Mouse (Mus musculus): ENCODE results near the gene Azi2.

Gene Azi2

DNA sequence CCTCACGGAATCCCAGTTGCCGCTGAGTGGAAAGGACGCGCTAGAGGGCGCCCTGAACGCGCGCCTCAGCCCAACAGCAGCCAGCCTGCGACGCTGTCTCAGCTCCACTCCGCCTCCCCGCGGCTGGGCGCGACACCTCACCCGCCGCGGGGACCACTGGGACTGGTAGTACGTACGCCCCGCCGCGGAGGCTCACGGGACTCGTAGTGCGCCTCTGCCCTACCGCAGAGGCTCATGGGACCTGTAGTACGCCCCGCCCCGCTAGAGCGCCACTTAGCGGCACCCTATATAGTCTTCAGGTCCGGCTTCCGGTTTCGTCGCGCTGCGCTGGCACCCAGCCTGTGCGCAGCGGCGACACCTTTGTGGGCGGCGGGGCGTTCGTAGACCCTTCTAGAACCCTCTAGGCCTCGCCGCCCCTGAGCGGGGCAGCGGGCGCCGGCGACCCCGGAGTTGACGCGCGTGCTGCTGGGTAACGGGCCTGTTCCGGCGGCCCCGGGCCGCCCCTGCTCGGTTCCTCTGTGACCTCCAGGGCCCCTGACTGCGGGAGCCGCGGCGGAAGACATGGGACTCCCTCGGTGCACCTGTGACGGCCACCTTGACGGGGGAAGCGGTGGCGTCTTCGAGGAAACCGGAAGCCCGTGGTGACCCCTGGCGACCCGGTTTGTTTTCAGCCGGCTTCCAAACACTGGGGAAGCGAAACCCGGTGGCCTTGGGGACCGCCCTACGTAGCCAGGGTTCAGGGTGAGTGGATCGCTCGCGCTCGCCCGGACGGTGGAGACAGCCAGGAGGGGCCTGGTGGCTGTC is at the start of gene Azi2:
Gene Azi2, plus strand, starts transcription at position 282 of the 804 bp plus-strand sequence.
- under 1% methylated on average over 85 of the region's 87 CpGs for whole genome bisulfite sequencing

DNA sequence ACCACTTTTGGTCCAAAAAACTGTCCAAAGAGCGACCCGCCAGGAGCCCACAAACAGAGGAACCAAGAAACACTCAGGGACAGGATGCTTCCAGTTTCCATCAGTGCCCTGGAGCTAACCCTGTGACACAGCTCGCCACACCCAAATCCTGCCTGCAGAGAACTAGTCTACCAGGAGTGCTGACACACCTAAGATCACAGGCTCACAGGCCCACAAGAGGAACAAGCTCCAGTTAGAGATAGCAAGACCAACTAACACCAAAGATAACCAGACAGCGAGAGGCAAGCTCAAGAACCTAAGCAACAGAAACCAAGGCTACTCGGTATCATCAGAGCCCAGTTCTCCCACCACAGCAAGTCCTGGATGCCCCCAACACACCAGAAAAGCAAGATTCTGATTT is 43.7 kb upstream of the Azi2 start:
- 93% methylated on average over 5 of the region's 5 CpGs for WGBS

DNA sequence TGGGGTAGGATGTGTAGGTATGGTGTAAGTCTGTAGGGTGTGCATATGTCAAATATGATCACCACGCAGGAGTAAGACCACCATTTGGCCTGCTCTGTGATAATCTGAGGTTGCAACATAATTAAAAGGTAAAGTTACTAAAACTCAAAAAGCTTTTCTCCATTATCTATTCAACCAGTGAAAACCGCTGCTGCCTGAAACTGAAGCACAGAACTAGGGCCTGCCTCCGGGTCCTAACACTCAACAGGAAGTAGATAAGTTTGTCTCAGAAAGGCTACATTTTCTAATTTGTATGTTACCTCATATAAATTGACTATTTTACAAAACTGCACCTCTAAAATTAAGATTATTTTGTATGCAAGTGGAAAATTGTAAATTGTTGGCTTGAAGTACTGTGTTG is 38.8 kb upstream of the Azi2 start:
- 99% methylated on average over 3 of the region's 3 CpGs for WGBS

DNA sequence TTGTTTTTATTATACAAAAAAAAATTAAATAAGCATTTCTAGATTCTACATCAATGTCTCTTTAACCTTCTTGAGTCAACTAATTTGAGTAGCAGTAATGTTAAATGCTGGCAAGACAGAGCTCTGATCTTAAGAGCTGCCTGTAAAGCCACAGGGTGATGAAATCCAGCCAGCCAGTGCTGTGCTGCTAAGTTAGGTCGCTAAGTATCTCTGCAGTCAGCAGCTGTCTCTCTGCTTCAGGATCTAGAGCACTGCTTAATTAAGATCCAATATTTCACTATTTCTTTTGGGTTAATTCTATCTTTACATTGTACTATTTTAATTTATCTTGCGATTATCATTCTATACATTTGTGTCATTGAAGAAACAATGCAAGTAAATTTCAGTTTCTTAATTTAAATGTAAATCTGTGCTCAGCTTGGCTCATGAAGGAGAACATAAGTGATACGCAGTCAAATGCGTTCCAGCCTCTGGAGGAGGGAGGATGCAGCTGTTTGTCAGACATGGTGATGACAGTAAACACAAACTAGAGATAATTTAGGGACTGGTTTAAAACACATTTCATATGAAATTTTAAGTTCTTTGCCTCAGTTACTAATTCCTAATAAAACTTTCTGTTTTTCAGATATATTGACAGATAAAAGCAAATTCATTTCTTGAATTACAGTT is 36.9 kb upstream of the Azi2 start:
- WGBS: 83% methylated on average over 4 of the region's 4 CpGs

DNA sequence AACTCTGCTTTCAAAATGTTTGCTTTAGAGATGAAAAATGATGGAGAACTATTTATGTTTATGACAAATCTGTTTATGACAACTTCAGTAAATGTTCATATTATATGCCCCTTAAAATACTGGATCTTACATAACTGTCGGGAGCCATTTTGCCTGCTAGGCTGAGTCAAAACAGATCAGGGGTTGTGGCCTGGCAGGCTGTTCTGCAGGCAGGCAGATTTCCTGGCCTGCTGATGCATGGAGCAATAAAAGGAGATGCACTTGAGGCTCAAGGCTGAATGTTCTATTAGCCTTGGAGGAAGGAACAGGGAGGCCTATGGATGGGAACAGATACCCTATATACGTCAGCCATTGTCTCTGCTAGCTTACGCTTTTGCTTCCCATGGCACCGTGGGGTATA is 36.4 kb upstream of the Azi2 start:
- 86% methylated on average over 4 of the region's 4 CpGs for WGBS

DNA sequence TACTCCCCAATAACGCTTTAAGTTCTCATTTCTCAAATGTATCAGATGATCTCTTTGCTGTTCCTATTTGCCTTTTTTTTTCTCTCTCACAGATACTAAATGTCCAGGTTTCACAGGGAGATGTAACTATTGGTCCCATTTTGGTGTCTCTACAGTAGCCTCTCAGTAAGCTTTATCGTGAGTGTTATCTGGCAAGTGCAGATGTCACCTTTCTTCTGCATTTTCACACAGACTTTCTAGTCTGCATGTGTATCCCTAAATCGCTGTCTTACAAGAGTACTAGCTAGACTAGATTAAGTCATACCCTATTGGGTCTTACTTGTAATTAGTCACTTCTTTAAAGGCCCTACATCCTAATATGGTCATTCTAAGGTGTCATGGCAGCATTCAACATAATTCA is 27.4 kb upstream of the Azi2 start:
- WGBS: 93% methylated on average over 3 of the region's 3 CpGs

DNA sequence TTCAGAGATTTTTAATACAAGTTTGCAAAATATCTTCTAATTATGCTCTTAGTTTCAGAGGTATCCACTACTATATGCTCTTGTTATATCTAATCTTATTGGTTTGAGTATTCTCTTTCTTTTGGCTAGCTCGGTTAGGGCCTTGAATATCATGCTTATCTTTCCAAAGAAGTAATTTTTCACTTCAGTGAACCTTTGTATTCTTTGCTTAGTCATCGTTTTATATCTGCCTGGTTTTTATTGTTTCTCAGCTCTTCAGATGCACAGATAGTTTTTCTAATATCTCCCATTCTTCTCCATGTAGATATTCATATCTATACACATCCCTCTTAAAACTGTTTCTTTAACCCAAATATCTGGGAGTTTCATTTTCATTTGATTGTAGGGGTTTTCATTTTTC is 15.3 kb upstream of the Azi2 start:
- WGBS: 68% methylated on average over 2 of the region's 2 CpGs

DNA sequence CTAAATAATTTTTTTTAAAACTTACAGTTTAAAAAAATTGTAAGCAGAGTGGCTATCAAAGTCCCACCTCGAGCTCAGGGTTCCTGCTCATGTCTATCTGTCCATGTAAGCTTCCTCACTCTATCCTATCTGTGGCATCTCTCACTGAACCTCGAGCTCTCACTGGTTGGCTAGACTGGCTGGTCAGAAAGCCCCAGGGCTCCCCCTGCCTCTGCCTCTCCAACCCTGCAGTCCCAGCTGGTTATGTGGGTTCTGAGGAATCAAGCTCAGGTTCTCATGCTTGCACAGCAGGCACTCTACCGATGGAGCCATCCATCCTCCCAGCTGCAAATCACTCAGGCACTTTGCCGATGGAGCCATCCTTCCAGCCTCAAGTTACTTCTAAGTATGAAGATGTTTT is 10.8 kb upstream of the Azi2 start:
- WGBS: 56% methylated on average over 4 of the region's 4 CpGs

DNA sequence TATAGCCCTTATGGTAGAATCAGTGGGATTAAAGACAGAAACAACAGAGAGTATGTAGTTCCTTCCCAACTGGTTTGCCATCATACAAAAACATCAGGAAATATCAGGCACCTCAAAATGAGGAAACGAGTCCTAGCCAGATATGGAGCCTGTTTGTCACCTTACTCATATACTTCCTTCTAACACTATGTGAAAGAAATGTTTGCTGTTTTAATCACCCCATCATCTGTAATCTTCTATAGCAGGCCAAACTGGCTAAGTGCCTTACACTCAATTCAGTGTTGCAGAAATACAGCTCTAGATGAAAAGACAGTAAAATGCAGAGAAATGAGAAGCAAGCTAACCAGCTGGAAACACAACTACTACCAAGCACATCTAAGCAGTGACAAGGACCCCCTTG is 10.0 kb upstream of the Azi2 start:
- WGBS: 81% methylated on average over 1 of the region's 1 CpGs

DNA sequence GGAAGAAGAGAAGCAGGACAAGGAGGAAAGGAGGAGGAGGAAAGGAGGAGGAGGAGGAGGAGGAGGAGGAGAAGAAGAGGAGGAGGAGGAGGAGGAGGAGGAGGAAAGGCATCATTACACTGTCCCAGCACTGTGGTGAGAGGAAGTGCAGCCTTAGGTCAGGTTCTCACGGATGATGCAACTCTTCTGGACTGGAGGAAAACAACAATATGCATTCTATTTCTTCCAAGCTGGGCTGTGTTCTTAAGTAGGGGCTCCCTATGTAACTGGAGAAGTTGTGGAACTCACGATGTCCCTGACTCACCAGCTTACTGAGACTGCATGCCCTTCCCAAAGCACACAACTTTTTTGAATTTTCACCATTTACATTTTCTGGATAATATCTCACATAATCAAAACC is 8.6 kb upstream of the Azi2 start:
- WGBS: 56% methylated on average over 2 of the region's 2 CpGs

DNA sequence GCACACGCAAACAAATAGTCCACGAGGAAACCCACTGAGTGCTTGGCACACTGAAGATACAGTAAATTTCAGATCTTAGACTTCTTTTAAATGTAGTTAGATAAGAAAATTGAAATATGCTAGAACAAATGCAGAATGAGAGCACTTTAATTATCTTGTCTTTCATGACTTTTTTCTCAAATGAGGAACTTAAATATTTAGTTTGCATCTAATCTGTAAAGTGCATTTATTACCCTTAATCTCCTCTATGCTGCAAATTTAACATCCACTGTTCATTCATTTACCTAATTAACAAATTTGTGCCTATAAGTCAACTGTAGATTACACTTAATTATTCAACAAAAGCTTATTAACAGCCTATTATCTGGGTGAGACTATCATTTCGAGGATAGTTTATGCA is 5.3 kb upstream of the Azi2 start:
- WGBS: 91% methylated on average over 3 of the region's 3 CpGs

DNA sequence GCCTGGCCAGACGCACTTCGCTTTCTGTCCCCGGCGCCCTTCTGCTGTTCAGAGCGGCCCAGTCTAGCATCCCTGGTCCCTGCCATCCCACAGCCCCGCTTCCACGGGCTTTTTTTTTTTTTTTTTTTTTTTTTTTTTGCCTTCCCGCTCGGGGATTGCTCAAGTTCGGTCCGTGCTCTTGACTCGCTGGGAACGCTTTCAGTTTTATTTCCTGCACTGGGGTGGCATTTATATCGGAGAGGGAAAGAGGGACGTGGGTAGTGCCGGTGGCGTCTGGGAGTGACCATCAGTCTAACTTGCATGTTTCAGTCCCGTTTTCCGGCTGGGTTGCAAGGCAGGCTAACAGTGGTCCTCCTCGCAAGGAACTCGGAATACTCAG is 712 bp downstream of the Azi2 start:
- 1% methylated on average over 21 of the region's 21 CpGs for WGBS

DNA sequence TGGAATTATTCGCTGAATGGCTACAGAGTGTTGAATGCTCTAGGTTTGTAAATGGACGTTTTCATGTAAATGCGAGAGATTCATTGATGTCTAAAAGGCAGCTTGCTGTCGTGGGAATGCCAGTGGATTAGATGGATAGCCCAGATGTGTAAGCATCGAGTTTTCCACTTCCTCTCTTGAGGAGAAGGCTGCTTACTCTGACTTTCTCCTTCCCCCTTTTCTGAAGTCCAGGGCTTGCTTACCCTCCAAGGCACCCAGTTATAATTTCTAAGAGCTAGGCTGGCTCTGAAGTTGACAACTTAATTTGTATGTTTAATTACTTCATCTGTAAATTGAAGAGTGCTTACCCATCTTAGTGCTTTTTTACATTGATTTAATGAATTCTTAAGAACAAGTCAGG is 1.3 kb downstream of the Azi2 start:
- whole genome bisulfite sequencing: 10% methylated on average over 5 of the region's 5 CpGs

DNA sequence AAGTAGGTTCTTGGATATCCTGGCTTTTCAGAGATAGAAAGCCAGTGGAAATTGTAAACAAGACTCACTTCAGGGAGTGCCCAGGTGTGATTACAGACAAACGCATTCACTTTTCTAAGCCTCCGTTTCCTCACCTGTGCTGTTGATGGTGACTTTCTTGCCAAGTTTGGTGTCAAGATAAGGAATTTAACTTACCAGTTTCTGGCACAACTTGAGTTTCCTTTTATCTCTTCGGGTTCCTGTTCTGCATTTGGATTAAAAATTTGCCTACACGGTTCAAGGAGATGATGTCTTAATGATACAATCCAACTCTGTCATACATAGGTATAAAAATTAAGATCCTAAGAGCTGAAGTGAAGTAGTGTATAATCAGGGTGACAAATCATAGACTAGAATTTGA is 2.4 kb downstream of the Azi2 start:
- WGBS: 81% methylated on average over 4 of the region's 4 CpGs

DNA sequence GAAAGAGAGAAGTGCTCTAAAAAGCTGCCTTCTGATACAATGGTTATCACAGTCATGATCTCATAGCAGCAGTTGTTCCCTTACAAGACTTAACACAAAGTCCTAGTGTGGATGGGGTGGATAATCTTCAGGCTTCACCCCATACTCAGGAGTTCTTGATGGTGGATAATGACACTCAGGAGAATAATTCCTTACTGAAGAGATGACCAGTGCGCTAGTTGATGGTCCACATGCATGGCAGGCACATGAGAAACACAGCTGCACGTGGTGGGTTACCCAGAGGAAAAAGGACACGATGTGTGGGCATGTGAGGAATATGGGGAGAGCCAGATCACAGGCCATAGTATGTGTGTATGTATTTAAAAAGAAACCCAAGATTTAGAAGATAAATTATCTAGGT is 3.3 kb downstream of the Azi2 start:
- WGBS: 88% methylated on average over 3 of the region's 3 CpGs

DNA sequence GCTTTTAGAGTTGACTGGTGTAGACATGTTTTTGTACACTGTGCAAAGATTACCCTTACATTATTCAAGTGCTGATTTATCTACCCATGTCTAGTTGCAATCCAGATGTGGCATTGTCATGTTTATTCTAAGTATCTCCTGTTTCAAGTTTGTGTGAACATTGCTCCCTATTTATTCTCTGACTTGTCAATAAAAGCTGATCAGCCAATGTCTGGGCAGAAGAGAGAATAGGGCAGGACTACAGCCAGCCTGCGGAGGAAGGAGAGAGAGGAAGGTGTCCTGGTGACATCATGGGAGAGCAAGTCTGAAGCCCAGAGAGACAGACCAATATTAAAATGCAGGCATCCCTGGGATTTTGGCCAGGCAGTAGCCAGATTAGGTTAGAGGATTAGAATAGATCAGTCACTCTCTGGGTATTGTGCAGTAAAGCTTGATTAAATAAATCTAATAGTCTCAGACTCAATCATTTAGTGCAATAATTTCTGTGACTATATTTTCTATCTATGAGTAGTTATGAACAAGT is 4.8 kb downstream of the Azi2 start:
- 48% methylated on average over 1 of the region's 1 CpGs for WGBS

DNA sequence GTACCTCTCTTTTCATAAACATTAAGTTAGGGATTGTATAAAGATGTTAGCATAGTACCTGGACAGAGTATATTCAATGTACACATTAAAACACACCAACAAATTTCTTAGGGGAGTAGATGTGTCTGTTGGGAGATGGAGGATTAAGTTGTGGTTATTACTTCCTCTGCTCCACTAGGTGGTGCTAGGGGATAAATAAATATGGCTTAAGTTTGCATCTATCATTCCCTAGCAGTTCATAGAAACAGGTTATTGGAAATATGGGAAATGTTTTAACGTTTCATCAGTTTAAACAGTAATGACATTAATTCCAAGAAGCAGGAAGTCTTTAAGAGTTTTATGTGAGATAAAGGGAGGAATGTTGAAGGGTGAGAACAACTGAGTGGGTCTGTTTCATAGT is 13.0 kb downstream of the Azi2 start:
- 10% methylated on average over 1 of the region's 1 CpGs for WGBS

DNA sequence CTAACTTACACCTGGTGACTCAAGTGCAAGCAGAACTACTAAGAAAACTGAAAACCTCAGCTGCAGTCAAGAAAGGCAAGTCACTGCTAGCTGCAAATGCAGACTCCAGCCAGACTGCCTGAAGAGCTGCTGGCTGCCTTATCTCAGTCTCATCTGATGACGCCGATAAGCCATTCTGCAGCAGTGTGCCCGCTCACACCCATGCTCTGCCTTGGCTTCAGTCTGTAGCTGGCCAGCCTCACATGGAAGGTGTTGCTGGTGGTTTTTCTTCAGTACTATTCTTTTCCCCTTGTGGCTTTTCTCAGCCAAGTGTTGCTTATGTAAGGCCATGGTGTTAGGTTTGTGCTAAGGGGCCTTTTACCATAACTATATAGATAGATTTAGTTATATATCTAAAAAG is 18.8 kb downstream of the Azi2 start:
- 78% methylated on average over 3 of the region's 3 CpGs for whole genome bisulfite sequencing

DNA sequence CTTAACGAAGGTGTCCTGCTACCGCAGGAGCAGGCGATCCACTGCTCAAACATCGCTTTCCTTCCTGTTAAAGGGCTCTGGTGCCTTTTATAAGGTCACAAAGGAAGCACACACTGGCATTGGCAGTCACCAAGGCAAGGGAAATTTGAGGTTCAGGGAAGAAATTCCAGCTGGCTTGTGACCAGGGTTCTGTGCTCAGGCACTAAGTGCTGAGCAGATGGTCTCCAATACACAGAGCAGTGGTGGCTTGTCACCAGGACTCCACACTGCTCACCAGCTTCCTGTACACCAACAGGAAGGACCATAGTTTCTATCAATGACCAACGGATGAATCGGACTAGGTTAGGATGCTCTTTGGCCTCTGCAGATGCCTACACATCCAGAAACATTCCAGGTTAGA is 30.1 kb downstream of the Azi2 start:
- 75% methylated on average over 6 of the region's 6 CpGs for WGBS

DNA sequence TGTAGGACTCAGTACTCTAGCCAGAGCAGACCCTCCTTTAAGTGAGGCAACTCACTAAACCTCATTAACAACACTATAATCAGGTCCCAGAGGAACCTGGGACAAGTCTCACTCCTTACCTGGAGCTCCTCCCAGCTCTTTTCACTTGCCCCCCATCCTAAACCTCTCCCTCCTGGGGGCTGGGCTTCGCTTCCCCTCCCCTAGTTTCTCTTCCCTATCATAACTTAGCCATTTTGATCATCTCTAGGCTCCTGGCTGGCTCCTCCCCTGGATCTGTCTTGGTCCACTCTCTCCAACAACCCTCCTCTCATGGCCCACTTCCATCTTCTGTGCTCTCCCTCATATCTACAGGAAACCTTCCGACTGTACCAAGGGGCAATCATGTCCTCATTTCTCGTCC is 31.0 kb downstream of the Azi2 start:
- WGBS: 92% methylated on average over 3 of the region's 3 CpGs

DNA sequence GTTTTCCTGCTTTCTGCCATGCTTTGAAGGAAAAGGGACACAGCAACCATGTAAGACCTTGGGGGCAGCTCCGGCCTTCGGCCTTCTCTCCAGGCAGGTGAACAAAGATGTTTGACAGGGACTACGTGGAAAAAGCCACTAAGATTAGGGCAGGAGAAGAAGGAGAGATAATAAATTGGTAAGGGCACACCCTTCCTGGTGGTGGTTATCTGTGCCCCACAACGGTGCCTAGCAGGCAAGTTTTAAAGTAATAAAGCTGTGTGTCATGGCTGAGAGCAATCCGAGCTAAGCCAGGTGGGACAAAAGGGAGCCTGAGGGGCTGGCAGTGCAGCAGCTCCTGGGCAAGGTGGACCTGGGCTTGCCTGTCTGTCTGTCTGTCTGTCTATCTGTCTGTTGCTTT is 31.8 kb downstream of the Azi2 start:
- WGBS: 94% methylated on average over 5 of the region's 5 CpGs

DNA sequence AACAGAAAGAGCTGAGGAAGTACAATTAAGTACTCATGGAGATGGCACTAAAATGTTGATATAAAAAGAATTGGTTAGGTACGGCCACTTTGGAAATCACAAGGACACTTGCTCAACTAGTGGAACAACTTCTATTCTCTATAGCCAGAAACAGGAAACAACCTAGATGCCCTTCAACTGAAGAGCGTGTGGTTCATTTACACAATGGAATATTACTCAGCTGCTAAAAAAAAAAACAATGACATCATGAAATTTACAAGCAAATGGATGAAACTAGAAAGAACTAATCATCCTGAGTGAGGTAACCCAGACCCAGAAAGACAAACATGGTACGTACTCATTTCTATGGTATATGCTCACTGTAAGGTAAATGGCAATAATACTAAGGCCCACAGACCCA is 33.1 kb downstream of the Azi2 start:
- 99% methylated on average over 3 of the region's 3 CpGs for WGBS

Data from cerebral cortex, adult 2 months (tissue).